Mouse (Mus musculus): ENCODE data around the gene Sntg2. TPM values are rescaled to one million over a fixed set of nuclear protein-coding genes. Genes with fewer than 3 reads are reported as not detected.

The Sntg2 gene
- under 1 TPM; 0.29 to 0.48 TPM for total RNA-seq (2021)
- polyA plus RNA-seq (2012; rRNA removed), result 0.55 and 0.88 TPM in 2 replicates
- long read RNA-seq, partial matches to known transcripts, result 0 of 1 reads
- long read RNA-seq, other reads (novel, unspliced or antisense), result 0 of 1 reads

- WGBS, result 2% methylated on average over 39 of the region's 39 CpGs
- intact Hi-C loops (cut with DNase I), result loop anchor here (5.0 kb wide), 1 partner anchor 451 kb away; no protein-coding TSS in a partner anchor
- no peaks in the 10 kb centered on the region for H3K36me3 ChIP-seq (ENCODE audit: control insufficient read depth, insufficient read depth, low read length)
- H3K9ac ChIP-seq (ENCODE audit: low read depth, low read length), result no peak within 1 kb of the TSS
- H3K4me1 ChIP-seq (ENCODE audit: control insufficient read depth, insufficient read depth, low read length), result no peaks in the 10 kb centered on the region
- peak within 1 kb of the TSS; percentile 44 for H3K4me3 ChIP-seq
- no peak for TF ChIP-seq POLR2A (IDR thresholded peaks at IDR 0.05; ENCODE audit: insufficient read depth, low read depth, low read length)
- peak; percentile 38 for TF ChIP-seq CTCF (IDR thresholded peaks at IDR 0.05)
- H3K27me3 ChIP-seq (ENCODE audit: control insufficient read depth, insufficient read depth, low read length), result no peaks in the 10 kb centered on the region; the same call in 1 of the 2 replicates
- DNase-seq, result peak; percentile 75
- no peak within 1 kb of the TSS for H3K27ac ChIP-seq
- no peaks in the 10 kb centered on the region for H3K79me2 ChIP-seq (replicated peaks; ENCODE audit: control insufficient read depth, insufficient read depth, low read length)
Measured at GRCm38 (mm10) chr12:30372933-30373501, at the start of gene Sntg2. Sntg2 (minus strand) TSS chr12:30373375.

GRCm38 (mm10) chr12:30416547-30416946, 43.4 kb upstream of the Sntg2 start:
- TF ChIP-seq EP300 (IDR thresholded peaks at IDR 0.05; ENCODE audit: insufficient read depth, low read depth, low read length) (no peak), CTCF (IDR thresholded peaks at IDR 0.05) (no peak), POLR2A (IDR thresholded peaks at IDR 0.05; ENCODE audit: insufficient read depth, low read depth, low read length) (no peak)
- Histone ChIP-seq H3K4me3 (no peak overlapping the region), H3K36me3 (ENCODE audit: control insufficient read depth, insufficient read depth, low read length) (no peaks in the 10 kb centered on the region), H3K9ac (ENCODE audit: low read depth, low read length) (no peak overlapping the region), H3K4me1 (ENCODE audit: control insufficient read depth, insufficient read depth, low read length) (no peaks in the 10 kb centered on the region), H3K79me2 (replicated peaks; ENCODE audit: control insufficient read depth, insufficient read depth, low read length) (no peaks in the 10 kb centered on the region), H3K27ac (no peak overlapping the region), H3K27me3 (ENCODE audit: control insufficient read depth, insufficient read depth, low read length) (no peaks in the 10 kb centered on the region)
- intact Hi-C loops (cut with DNase I), result no loop called here
- WGBS, result 88% methylated on average over 8 of the region's 8 CpGs
- no peak for DNase-seq

GRCm38 (mm10) chr12:30415981-30416380, 42.8 kb upstream of the Sntg2 start:
- Histone ChIP-seq H3K27ac (no peak overlapping the region), H3K4me3 (no peak overlapping the region), H3K9ac (ENCODE audit: low read depth, low read length) (no peak overlapping the region), H3K79me2 (replicated peaks; ENCODE audit: control insufficient read depth, insufficient read depth, low read length) (no peaks in the 10 kb centered on the region), H3K27me3 (ENCODE audit: control insufficient read depth, insufficient read depth, low read length) (no peaks in the 10 kb centered on the region), H3K36me3 (ENCODE audit: control insufficient read depth, insufficient read depth, low read length) (no peaks in the 10 kb centered on the region), H3K4me1 (ENCODE audit: control insufficient read depth, insufficient read depth, low read length) (no peaks in the 10 kb centered on the region)
- no peak for DNase-seq
- 74% methylated on average over 6 of the region's 6 CpGs for WGBS
- intact Hi-C loops (cut with DNase I), result no loop called here
- TF ChIP-seq CTCF (IDR thresholded peaks at IDR 0.05), result no peak
- no peak for TF ChIP-seq EP300 (IDR thresholded peaks at IDR 0.05; ENCODE audit: insufficient read depth, low read depth, low read length)
- no peak for TF ChIP-seq POLR2A (IDR thresholded peaks at IDR 0.05; ENCODE audit: insufficient read depth, low read depth, low read length)

DNA sequence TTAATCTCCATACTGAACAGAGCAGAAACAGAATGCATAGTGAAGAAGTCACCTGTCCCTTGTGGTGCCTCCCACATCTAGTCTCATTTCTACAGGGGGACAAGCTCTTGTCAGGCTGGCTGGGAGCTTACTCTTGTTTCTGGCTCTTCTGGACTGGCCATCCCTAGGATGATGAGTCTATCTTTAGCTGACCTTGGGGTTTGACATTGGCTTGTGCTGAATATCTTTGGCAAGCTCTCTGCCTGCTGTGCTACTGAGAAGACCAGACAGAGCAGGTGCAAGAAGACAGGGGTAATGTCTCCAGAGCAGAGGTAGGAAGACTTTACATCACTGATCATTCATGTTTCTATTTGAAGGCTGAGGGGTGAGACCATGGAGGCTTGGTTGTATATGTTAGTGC, 29.5 kb upstream of the Sntg2 start:
- H3K79me2 ChIP-seq (replicated peaks; ENCODE audit: control insufficient read depth, insufficient read depth, low read length), result no peaks in the 10 kb centered on the region
- intact Hi-C loops (cut with DNase I), result no loop called here
- no peaks in the 10 kb centered on the region for H3K4me1 ChIP-seq (ENCODE audit: control insufficient read depth, insufficient read depth, low read length)
- DNase-seq, result peak in 1 of 2 experiments; percentile 17
- H3K27ac ChIP-seq, result no peak overlapping the region
- no peak for TF ChIP-seq EP300 (IDR thresholded peaks at IDR 0.05; ENCODE audit: insufficient read depth, low read depth, low read length)
- no peak for TF ChIP-seq POLR2A (IDR thresholded peaks at IDR 0.05; ENCODE audit: insufficient read depth, low read depth, low read length)
- no peak for TF ChIP-seq CTCF (IDR thresholded peaks at IDR 0.05)
- no peaks in the 10 kb centered on the region for H3K27me3 ChIP-seq (ENCODE audit: control insufficient read depth, insufficient read depth, low read length)
- no peak overlapping the region for H3K9ac ChIP-seq (ENCODE audit: low read depth, low read length)
- H3K36me3 ChIP-seq (ENCODE audit: control insufficient read depth, insufficient read depth, low read length), result no peaks in the 10 kb centered on the region
- no peak overlapping the region for H3K4me3 ChIP-seq

DNA sequence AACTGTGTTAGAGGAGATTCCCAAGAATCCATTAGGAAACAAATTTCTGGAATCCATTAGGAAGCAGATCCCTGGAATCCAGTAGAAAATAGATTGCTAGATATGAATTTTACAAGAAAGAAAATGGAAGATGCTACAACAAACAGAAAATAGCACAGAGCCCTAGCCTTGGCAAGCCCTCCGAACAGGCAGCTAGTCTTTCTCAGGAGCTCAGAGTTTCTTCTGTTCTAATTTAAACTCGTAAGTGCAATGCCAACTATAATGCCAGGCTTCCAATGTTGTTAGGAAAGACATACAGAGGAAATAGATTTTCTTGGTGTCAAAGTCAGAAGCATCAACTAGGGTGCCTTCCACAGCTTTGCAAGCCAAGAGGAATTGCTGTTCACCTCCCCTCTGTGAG, 27.4 kb upstream of the Sntg2 start:
- Histone ChIP-seq H3K4me3 (no peak overlapping the region), H3K4me1 (ENCODE audit: control insufficient read depth, insufficient read depth, low read length) (no peaks in the 10 kb centered on the region), H3K36me3 (ENCODE audit: control insufficient read depth, insufficient read depth, low read length) (no peaks in the 10 kb centered on the region), H3K9ac (ENCODE audit: low read depth, low read length) (no peak overlapping the region), H3K79me2 (replicated peaks; ENCODE audit: control insufficient read depth, insufficient read depth, low read length) (no peaks in the 10 kb centered on the region), H3K27ac (no peak overlapping the region), H3K27me3 (ENCODE audit: control insufficient read depth, insufficient read depth, low read length) (no peaks in the 10 kb centered on the region)
- 85% methylated on average over 2 of the region's 2 CpGs for WGBS
- intact Hi-C loops (cut with DNase I), result no loop called here
- TF ChIP-seq CTCF (IDR thresholded peaks at IDR 0.05) (no peak), POLR2A (IDR thresholded peaks at IDR 0.05; ENCODE audit: insufficient read depth, low read depth, low read length) (no peak), EP300 (IDR thresholded peaks at IDR 0.05; ENCODE audit: insufficient read depth, low read depth, low read length) (no peak)
- no peak for DNase-seq

GRCm38 (mm10) chr12:30400114-30400513, 26.9 kb upstream of the Sntg2 start:
- no peak overlapping the region for H3K9ac ChIP-seq (ENCODE audit: low read depth, low read length)
- no peak overlapping the region for H3K4me3 ChIP-seq
- no peaks in the 10 kb centered on the region for H3K79me2 ChIP-seq (replicated peaks; ENCODE audit: control insufficient read depth, insufficient read depth, low read length)
- no peaks in the 10 kb centered on the region for H3K27me3 ChIP-seq (ENCODE audit: control insufficient read depth, insufficient read depth, low read length)
- H3K4me1 ChIP-seq (ENCODE audit: control insufficient read depth, insufficient read depth, low read length), result no peaks in the 10 kb centered on the region
- no peak for DNase-seq
- TF ChIP-seq POLR2A (IDR thresholded peaks at IDR 0.05; ENCODE audit: insufficient read depth, low read depth, low read length) (no peak), CTCF (IDR thresholded peaks at IDR 0.05) (no peak), EP300 (IDR thresholded peaks at IDR 0.05; ENCODE audit: insufficient read depth, low read depth, low read length) (no peak)
- WGBS, result 79% methylated on average over 2 of the region's 2 CpGs
- no peak overlapping the region for H3K27ac ChIP-seq
- intact Hi-C loops (cut with DNase I), result no loop called here
- no peaks in the 10 kb centered on the region for H3K36me3 ChIP-seq (ENCODE audit: control insufficient read depth, insufficient read depth, low read length)

Measured in heart, adult 2 months (tissue).